Mouse (Mus musculus) kidney, adult 11 months (tissue): ENCODE measurements at regions not wholly inside any gene's neighbourhood (a gene's known extent, or its start where the extent isn't known, plus 50 kb on each side); places are given as distances from the start of the nearest gene placed in this dataset.

Source experiments
- DNase-seq: peaks from one replicate; pipeline ENCODE4 v3.0.0; 2022

- DNase-seq, result no peak
Observed at GRCm38 (mm10) chr8:91997023-91997891, 195.4 kb upstream of the Irx3 start.

- no peak for DNase-seq
Observed at GRCm38 (mm10) chr8:91996305-91997022, 194.6 kb upstream of the Irx3 start.

GRCm38 (mm10) chr8:91995407-91996144 is 193.7 kb upstream of the Irx3 start:
- no peak for DNase-seq

- no peak for DNase-seq
Observed at GRCm38 (mm10) chr8:91991542-91992452, 189.9 kb upstream of the Irx3 start.

- no peak for DNase-seq
Observed at GRCm38 (mm10) chr8:91990952-91991351, 189.1 kb upstream of the Irx3 start.

- DNase-seq, result peak; percentile 63
Observed at GRCm38 (mm10) chr8:91990048-91990447, 188.2 kb upstream of the Irx3 start.

GRCm38 (mm10) chr8:91988866-91989633 is 187.2 kb upstream of the Irx3 start:
- DNase-seq, result peak; percentile 46

- DNase-seq, result no peak
Observed at GRCm38 (mm10) chr8:91987854-91988253, 186.0 kb upstream of the Irx3 start.

GRCm38 (mm10) chr8:91983171-91983570 is 181.3 kb upstream of the Irx3 start:
- DNase-seq, result no peak

GRCm38 (mm10) chr8:91976900-91977585 is 175.2 kb upstream of the Irx3 start:
- DNase-seq, result no peak

GRCm38 (mm10) chr8:91975460-91975859 is 173.6 kb upstream of the Irx3 start:
- no peak for DNase-seq

- DNase-seq, result no peak
Observed at GRCm38 (mm10) chr8:91974636-91975035, 172.8 kb upstream of the Irx3 start.

- DNase-seq, result no peak
Observed at GRCm38 (mm10) chr8:91973951-91974439, 172.1 kb upstream of the Irx3 start.

- DNase-seq, result no peak
Observed at GRCm38 (mm10) chr8:91967407-91967806, 165.5 kb upstream of the Irx3 start.

- DNase-seq, result peak; percentile 83
Observed at GRCm38 (mm10) chr8:91966891-91967370, 165.1 kb upstream of the Irx3 start.

GRCm38 (mm10) chr8:91961696-91962095 is 159.8 kb upstream of the Irx3 start:
- peak; percentile 62 for DNase-seq

- no peak for DNase-seq
Observed at GRCm38 (mm10) chr8:91955170-91955569, 153.3 kb upstream of the Irx3 start.

GRCm38 (mm10) chr8:91952981-91953380 is 151.1 kb upstream of the Irx3 start:
- DNase-seq, result no peak

- no peak for DNase-seq
Observed at GRCm38 (mm10) chr8:91949110-91949509, 147.2 kb upstream of the Irx3 start.

GRCm38 (mm10) chr8:91948173-91948940 is 146.5 kb upstream of the Irx3 start:
- DNase-seq, result no peak
